Mouse (Mus musculus) kidney, adult 8-10 months (tissue): ENCODE results near the gene Akt3.
A peak's percentile ranks its signal among the peaks of the same experiment; 100 is the strongest.

Experiments
- DNase-seq, 2 experiments: peaks; one replicate each; pipeline ENCODE4 v3.0.0; 2022

The Akt3 gene

DNA sequence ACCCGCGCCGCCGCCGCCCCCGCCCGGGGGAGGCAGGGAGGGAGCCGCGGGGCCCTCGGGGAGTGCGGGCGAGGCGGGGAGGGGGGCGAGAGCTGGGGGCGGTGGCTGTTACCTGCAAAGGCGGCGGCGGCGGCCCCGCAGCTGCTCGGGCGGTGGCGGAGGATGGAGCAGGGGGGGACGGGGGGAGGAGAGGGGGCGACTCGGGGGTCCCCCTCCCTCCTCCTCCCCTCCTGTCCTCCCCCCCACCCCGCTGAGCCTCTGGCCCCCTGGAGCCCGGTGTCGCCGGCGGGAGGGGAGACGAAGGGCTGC, at the start of gene Akt3:
TSS of gene Akt3 (minus strand) at position 170 of the 309 bp plus-strand sequence.
- DNase-seq, result no peak

DNA sequence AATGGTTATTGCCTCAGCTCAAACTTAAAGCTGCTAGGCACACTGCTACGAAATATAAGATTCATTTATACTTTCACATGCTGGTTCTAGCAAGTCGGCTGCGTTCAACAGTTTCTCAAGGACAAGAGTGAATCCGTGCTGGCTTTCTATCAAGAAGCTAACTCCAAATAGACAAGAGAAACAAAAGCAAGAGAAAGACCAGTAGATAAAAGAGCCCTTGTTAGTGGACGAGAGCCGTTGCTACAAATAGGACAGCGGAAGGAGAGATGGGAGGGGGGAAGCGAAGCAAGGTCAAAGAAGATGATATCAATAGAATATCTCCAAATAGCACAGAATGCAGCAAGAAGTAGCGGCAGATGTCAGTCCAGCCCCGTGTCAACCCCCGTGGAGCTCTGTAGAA, 49.5 kb upstream of the Akt3 start:
- DNase-seq, result no peak

DNA sequence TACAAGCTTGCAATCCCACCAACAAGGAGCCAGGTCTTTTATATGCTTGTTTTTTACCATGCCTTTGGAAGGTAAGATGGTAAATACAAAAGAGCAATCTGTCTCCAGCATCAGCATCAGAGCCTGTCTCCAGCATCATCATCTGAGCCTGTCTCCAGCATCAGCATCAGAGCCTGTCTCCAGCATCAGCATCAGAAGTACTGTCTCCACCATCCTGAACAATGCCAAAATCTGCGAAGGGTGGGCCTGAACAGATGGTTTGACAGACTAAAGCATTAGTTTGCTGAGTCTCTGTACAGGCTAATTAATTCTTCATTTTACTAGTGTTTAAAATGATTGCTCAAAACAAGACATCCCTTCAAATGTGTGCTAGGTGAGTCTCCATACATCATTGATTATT, 40.2 kb upstream of the Akt3 start:
- DNase-seq, result no peak

DNA sequence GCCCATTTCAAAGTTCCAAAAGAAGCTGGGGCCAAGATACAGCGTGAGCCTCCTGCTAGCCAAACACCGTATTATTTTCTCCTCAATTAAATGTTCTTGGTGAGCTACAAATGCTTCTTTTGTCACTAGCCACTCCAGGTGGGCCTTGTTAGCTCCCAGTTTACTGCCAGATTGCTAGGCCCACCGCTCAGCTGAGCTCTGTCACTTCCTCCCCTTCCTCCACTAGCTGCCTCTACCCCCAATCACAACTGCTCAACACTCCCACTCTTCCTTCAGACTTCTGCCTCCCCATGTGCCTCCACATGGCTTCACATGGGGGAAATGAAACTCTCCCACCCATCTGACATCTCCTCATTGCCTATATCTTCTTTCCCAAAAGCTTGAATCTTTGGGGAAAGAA, 28.8 kb upstream of the Akt3 start:
- no peak for DNase-seq

DNA sequence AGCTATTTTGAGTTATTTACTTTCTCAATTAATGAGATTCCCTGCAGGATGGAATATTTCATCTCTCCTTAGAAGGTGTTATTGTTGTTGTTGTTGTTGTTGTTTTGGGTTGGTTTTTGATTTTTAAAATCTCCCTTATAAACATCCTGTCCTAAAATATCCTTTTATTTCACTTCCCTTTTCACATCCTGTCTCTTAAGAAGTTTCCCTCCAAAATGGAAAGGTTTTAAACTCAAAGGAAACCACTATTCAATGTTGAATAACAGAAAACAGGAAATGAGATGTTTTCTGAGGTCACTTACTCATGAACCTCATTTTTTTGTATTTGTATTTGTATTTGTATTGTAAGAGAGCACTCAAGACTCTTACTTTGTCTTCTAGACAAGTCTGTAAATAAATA, 23.9 kb upstream of the Akt3 start:
- DNase-seq, result no peak

DNA sequence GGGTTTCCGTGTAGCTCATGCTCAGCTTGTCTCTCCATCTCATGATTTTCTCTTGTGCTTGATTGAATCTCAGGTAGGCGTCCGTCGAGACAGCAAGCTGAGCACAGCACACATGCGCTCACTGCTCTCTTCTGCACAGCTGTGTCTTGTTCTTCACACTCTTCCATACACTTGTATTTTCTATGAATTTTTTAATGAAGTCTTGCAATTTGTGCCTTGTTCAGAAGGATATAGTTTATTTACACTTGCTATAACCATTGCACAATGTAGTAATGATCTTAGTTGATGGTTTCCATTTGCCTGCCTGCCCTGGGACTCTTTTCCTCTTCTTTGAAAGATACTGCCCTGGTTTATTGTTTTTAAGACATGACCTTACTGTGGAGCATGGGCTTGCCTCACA, 19.4 kb upstream of the Akt3 start:
- no peak for DNase-seq

DNA sequence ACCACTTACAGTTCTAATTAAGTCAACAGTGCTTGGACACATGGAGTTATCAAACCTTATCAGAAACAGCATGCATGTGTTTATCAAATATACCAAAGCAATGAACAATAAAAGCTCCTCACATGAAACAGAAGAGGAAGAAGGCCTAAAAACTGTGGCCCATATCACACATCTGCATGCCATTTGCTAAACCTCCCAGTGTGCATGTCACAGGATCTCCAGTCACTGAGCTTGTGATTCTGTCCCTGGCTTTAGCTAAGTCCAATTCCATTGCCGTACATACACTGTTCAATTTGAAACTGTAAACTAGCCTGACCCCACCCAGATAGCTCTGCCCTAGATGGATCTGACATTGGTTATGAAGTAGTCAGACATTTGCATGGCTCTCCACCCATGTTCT, 9.6 kb upstream of the Akt3 start:
- no peak for DNase-seq

DNA sequence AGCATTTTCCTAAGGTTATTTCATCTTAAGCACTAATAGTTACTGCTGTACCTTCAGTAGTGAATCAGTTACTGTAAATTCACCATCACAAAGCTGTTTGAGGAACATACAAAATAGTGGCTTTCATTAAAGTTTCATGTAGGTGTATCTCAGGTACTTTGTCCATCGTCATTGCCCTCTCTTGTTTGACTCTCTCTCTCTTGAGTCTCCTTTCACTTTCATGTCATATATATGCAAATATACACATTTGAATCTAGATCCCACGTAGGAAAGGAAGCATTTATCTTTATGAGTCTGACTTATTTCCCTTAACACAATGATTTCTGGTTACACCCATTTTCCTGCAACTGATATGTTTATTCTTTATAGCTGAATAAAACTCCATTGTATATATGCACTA, 4.9 kb upstream of the Akt3 start:
- no peak for DNase-seq

DNA sequence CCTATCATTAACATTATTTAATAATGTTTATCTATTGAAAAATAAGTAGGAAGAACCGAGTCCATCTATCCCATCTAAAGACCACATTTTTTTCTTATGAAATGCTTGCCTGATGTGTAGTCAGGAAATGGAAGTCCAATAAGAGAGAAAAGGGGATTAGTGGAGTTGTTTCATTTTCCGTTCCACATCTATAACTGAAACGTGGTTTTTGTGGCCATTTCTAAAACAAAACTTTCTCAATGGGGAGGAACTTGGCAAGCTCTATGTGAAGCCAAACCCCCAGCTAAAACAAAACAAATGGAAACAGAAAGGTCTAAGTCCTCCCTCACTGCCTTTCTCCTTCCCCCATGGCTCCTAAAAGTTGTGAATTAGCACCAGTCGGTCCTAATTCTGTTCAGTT, 2.8 kb upstream of the Akt3 start:
- DNase-seq, result no peak

DNA sequence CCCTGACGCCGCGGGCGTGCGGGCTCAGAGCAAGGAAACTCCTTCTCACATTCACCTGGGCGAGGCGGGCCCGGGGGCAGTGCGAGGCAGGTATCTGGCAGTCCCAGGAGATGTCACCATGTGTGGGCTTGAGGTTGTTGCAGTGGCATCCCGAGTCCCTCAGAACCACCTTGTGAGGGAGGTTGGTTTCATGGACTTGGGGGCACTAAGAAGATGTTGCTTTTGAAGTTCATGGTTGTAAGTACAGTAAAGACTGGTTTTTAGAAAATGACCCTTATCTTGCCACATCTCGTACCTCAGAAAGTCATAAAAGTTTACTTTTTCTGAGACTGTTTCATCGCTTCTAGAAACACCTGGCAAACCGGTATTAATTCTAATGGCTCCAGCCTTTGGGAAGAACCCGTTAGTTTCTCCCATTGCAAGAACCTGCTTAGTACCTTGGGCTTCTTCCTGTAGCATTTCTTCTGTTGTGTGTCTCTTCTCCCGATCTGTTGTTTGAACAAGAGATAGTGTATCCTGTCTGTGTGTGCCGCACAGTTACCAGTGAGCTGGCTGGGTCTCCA, 1.1 kb upstream of the Akt3 start:
- no peak for DNase-seq

DNA sequence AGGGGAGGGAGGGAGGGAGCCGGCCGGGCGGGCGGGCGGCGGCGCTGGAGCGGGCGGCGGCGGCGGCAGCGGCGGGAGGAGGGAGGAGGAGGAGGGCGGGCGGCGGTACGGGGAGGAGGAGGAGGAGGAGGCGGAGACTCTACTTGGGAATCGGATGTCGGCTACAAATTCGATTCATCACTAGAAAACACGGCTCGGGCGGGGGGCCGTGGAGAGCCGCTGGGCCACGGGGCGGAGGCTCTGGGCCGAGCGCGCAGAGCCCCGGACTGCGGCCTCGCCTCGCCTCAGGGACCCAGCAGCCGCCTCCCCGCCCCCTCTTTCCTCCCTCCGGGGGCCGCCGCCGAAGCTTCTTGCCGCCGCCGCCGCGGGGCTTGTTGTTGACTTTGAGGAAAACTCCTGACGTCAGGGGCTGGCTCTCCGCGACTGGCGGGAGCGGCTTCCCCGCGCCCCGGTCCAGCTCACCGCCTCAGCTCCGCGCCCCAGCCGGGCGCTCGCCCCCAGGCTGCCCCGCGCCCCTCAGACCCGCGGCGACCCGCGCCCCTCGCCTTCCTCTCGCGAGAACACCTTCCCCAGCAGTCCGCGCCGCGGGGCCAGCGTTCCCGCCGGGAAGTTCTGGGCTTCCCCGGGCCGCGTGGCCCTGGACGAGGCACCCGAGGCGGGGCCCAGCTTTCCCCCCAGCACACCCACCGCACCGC, 487 bp upstream of the Akt3 start:
- DNase-seq, result peak; percentile 56 to 64

DNA sequence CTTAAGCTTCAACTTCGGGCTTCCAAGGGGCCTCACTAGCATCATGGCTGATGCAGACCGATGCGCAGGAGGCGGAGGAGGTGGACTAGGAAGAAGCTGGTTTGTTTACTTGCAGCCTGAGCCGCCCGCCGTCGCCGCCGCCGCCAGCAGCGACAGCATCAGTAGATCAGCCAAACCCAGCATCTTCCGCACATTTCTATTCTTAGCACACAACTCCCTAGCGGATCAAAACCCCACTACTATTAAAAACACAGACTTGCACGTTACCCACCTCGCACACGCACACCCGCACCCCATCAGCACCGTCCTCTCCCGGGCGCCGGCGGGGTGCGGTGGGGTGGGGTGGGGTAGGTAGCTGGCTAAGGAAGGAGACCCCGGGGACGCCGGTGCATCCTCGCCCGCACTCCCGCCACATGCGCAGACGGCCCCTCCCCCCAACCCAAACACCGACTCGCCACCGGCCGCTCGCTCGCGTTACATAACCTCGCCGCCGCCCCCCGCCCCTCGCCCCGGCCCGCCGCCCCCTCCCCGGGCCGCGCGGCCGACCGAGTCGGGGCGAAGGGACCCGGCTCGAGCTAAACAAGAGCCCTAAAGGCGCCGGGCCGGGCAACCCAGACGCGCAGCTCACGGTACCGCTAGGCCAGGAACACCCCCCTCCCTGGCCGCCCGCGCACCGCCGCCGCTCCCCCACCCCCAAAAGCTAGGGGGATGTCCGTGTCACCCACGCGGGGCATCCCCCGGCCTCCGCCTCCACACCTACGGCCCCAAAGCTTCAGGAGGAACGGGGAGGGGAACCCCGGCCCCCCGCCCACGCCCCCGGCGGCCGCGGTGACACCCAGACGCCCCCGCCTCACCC, 597 bp downstream of the Akt3 start:
- peak; percentile 44 for DNase-seq

DNA sequence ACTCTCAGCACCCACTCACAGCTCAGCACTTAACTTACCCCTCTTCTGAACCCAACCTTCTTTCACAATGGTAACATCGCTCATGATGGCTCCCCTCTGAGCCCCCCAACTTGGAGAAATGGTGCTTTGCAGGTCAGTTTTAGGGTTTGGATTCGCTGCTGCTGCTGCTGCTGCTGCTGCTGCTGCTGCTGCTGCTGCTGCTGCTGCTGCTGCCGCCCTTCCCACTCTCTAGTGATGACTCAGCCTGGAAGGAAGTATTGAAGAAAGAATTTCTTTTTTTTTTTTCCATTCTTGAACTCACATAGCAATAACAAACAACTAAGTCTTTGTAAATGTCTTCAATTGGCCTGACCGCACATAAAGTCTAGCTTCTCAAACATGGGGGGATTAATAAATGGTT, 9.4 kb downstream of the Akt3 start:
- no peak for DNase-seq

DNA sequence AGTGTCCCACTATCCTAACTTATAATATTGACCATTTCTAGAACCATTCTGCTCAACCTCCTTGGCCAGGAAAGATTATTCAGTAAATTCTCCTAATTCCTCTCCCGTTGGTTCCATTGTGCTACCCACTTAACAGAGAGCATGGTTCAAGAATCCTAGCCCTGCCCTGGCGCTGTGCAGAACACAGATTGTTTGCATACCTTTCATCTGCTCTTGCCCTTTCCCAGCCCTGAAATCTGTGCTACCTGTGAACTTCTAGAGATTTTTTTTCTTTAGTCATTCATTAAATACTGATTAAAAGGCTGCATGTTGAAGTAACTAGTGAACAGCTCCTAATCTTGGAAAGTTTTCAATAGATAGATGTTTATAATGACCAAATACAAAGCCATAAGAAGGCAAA, 19.6 kb downstream of the Akt3 start:
- no peak for DNase-seq

DNA sequence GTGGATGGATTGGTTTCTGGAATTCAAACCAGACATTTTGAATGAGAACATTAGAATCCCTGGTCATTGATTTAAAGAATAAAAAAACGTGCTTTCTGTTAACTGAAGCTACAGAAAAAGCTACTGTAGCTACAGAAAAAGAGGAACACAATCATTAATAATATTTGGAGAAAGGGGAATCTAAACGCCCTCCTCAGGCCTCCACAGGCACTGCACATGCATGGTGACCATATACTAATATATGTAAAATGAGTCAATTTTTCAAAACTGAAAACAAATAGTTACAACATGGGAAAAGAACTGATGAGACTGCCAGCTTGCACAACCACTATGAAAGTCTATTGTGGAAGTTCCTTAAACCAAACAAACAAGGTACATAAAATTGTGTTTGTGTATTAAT, 21.3 kb downstream of the Akt3 start:
- DNase-seq, result no peak

DNA sequence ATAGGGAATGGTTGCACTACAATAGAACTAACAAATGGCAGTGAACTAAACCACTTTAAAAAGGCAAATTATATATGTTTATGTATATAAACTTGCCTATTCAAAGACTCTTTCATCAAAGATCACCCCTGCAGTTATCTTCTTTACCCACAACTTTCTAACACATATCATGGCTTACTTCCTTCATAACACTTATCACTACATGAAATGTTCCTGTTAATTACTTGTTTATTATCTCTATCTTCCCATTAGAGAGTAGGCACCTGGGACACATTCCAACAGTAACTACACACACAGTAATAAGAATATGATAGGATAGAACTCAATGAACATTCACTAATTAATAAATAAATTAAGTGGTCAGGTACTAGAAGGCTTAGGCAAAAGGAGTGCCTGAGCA, 21.8 kb downstream of the Akt3 start:
- no peak for DNase-seq

DNA sequence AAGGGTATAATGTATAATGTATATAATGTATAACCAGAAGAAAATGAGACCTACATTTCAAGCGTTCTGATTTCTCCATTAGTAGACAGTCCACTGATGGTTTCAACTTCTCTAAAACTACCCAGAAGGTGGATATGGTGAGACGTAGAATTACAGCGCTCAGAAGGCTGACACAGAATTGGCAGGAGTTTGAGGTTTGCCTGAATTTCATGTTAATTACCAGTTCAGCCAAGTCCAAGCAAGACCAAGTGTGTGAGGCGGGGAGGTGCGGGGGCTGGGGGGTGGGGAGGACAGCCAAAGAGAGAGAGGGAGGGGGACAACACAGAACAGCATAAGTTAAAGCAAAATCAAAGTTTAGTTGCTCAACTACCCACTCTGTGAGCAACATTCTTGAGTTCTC, 23.5 kb downstream of the Akt3 start:
- no peak for DNase-seq

DNA sequence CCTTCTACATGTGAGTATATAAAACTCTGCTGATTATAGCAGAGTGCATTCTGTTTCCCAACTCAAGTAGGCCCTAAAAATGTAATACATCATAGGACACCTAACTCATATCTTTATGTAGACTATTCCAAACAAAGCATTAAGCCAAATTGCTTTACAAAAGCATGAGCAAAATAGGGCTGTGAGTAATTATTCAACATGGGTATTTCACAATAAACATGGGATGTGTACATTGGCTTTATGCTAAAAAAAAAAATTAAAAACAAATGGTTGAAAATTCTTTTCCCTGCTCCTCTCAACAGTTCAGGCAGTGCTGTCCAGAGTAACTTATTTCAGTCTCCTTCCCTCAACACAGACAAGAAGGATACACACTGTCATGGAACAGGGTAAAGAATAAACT, 26.9 kb downstream of the Akt3 start:
- no peak for DNase-seq

DNA sequence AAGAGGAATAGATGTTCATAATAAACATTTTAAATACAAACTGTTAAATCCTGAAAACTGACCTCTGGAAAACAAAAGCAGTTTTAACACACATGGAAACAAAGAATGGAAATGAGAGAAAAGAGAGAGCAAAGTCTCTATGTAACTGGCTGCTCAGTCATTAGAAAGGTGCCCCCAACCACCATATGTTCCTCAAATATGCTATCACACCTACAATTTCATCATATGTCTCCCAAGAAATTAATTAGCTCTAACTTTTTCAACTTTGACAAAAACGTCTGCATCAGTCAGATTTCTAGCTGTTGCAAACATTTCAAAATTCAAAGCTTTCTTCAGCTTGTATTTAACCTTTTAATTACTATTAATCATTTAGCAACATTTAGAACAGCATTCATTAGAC, 59.0 kb downstream of the Akt3 start:
- DNase-seq, result no peak

DNA sequence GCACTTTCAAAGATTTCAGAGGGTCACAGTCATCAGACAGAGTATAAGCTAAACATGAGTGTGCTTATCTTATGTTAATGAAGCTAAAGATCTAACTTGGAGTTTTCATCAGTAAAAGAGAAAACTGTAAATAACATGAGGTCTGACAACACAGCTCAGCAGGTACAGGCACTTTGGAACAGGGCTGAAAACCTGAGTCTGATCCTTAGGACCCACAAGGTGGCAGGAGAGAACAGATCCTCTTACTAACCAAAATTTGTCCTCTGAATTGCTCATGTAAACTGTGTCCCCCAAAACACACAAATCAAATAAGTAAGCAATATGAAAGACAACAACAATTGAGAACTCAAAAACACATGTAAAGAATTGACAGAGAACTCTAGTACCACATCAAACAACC, 62.8 kb downstream of the Akt3 start:
- DNase-seq, result no peak

DNA sequence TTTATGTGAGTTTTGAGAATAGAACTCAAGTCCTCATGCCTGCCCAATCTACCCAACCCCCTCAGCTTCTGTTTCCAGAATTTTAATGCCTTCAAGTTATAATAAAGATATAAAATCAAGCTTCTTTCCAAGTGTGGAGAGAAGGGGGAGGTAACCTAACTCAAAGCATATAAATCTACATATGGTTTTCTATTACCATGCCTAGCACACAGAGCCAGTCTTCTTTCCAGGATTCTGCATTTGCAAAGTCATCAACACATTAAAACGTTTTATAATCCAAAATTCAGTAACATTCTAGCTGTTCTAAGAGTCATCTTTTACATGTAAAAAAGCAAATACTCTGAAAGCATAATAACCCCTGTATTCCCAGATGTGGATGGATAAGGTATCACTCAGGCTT, 63.7 kb downstream of the Akt3 start:
- no peak for DNase-seq

DNA sequence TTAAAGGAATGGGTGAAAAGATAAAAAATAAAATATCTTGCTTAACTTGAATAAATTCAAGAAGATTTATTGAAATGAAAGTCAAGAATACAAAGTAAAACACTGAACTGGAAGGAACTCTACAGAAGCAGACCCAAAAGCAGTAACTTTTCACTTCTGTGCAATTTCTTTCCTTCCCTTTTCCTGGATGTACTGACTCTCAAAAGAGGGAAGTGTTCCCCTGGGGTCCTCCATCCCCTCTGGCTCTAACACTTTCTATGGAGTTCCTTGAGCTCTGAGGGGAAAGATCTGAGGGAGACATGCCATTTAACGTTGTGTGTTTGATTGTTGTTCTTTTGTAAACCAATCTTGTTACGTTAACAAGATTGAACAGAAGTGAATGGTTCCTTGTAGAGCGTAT, 66.4 kb downstream of the Akt3 start:
- DNase-seq, result no peak

DNA sequence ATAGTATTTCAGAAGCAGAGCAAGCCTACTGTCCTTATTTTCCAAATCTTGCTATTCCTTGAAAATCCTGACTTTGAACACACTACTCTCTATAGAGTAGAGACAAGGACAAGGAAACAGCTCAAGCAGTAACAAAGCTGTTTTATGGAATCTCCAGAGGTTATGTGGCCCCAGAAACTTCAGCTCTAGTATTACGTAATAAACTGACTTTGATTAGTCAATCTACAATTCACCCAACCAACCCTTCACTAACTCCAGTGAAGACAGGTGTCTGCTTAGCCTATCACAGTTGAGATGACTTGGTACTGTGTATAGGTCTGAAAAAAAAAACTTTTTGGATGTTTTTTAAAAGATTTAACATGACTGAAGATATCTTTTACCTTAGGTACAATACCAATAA, 67.6 kb downstream of the Akt3 start:
- DNase-seq, result no peak

DNA sequence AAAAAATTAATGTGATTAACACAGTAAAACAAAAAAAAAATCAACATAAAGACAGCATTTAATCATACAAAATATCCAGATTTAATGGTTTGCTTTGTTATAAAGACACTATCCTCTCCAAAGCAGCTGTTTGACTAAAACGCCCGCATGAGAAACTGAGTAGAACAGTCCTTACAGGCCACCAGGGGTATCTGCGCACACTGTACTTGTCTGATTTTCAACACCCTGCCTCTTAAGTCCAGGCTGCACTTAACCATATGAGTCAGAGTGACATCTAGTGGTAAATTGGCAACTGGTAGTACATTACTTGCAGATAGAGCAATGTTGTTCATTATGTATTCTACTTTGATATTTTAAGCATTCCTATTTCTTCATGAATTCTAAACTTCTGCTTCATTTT, 69.3 kb downstream of the Akt3 start:
- DNase-seq, result peak; percentile 15 to 34

DNA sequence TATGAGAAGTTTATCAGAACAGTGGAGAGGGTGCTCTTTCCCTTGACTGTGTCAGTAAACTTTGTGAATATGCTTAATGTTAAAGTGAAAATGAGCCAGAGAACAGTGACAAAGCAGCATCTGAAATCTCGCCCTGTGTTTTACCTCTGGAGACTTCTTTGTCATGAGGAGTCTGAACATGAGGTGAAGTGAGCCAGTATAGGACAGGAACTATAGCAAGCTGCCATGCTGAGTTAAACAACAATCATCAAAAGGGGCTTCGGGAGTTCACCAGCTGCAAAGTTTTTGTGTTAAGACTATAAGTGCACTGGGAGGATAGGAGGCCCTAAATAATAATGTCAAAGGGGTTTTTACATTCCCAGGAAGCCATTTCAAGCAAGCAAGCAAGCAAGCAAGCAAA, 71.3 kb downstream of the Akt3 start:
- DNase-seq, result no peak
